In genomic region chr11:32618036-32618435, GRCm38 (mm10) we compare ENCODE assay signal across 20 mouse cellular contexts. TPM values are rescaled to one million over a fixed set of nuclear protein-coding genes. Genes with fewer than 3 reads are reported as not detected.
DNase-seq lines count a peak whose midpoint lies in the region; ATAC-seq lines count a peak whose summit lies in the region.
"Had no signal": no experiment of that assay in that cellular context is flagged by ENCODE, and none has a peak within 500 bp of the region (broad histone marks: within the 10 kb centered on the region; RNA-seq: fewer than 3 reads in every experiment).

No protein-coding gene starts in this region.

- H3K9ac ChIP-seq in heart, embryonic 15.5 days, result no peak overlapping the region
- no peak overlapping the region for H3K9ac ChIP-seq in hindbrain, embryonic 16.5 days (ENCODE audit: low read depth, low read length)
- H3K9ac ChIP-seq: forebrain, embryonic 13.5 days; hindbrain, embryonic 15.5 days; liver, embryonic 15.5 days; lung, embryonic 15.5 days; midbrain, embryonic 13.5 days had no signal

- H3K36me3 ChIP-seq in heart, embryonic 15.5 days, result no peaks in the 10 kb centered on the region
- peaks cover 6% of the 10 kb centered on the region; the same call in 1 of the 2 replicates for H3K36me3 ChIP-seq in hindbrain, embryonic 16.5 days (ENCODE audit: control insufficient read depth, insufficient read depth, low read length)
- H3K36me3 ChIP-seq: hindbrain, embryonic 15.5 days; lung, embryonic 15.5 days; midbrain, embryonic 13.5 days had no signal

- peak; percentile 30 for DNase-seq in adrenal gland, postnatal 14 days
- no peak for DNase-seq in adrenal gland, adult 8-10 months
- DNase-seq in heart, adult 18-20 months, result no peak
- DNase-seq in kidney, adult 9 months, result peak; percentile 63
- no peak for DNase-seq in kidney, postnatal 10 days
- DNase-seq in kidney, postnatal 36 days, result peak; percentile 75 to 79
- DNase-seq: cerebellum, adult 2 months; heart, adult 11 months; lung, postnatal 36 days had no signal

- H3K4me1 ChIP-seq in heart, embryonic 15.5 days (replicated peaks), result peaks cover 35% of the 10 kb centered on the region
- peaks cover 3% of the 10 kb centered on the region; the same call in 1 of the 2 replicates for H3K4me1 ChIP-seq in hindbrain, embryonic 16.5 days (ENCODE audit: control insufficient read depth, insufficient read depth, low read depth, low read length)

- H3K4me2 ChIP-seq in heart, embryonic 15.5 days, result no peak overlapping the region
- H3K4me2 ChIP-seq in hindbrain, embryonic 16.5 days (ENCODE audit: low read length), result no peak overlapping the region
- H3K4me2 ChIP-seq: forebrain, embryonic 13.5 days; hindbrain, embryonic 15.5 days; liver, embryonic 15.5 days; lung, embryonic 15.5 days; midbrain, embryonic 13.5 days had no signal

- H3K27ac ChIP-seq in heart, embryonic 15.5 days, result peak overlapping the region; percentile 95; the same call in 1 of the 2 replicates
- H3K27ac ChIP-seq in hindbrain, embryonic 16.5 days (ENCODE audit: low read depth, low read length), result no peak overlapping the region
- H3K27ac ChIP-seq: forebrain, embryonic 13.5 days; hindbrain, embryonic 15.5 days; liver, embryonic 15.5 days; lung, embryonic 15.5 days; midbrain, embryonic 13.5 days had no signal

- no peak for ATAC-seq in heart, embryonic 15.5 days (replicated peaks; ENCODE audit: insufficient number of reproducible peaks, insufficient read depth, low FRiP score, low read depth)
- ATAC-seq in hindbrain, embryonic 16.5 days, result no peak
- ATAC-seq: forebrain, embryonic 13.5 days; intestine, embryonic 16.5 days; midbrain, embryonic 13.5 days; Patski had no signal

- WGBS in heart, embryonic 15.5 days, result 70% methylated on average over 1 of the region's 1 CpGs
- 86% methylated on average over 1 of the region's 1 CpGs for WGBS in hindbrain, embryonic 16.5 days

- H3K27me3 ChIP-seq in heart, embryonic 15.5 days, result no peaks in the 10 kb centered on the region
- H3K27me3 ChIP-seq in hindbrain, embryonic 16.5 days (replicated peaks; ENCODE audit: control insufficient read depth, insufficient read depth, low read length), result no peaks in the 10 kb centered on the region; the same call in 1 of the 2 replicates
- H3K27me3 ChIP-seq: forebrain, embryonic 13.5 days; hindbrain, embryonic 15.5 days; liver, embryonic 15.5 days; lung, embryonic 15.5 days; megakaryocyte, embryonic 14.5 days; midbrain, embryonic 13.5 days; Patski had no signal

- no peak overlapping the region for H3K4me3 ChIP-seq in heart, embryonic 15.5 days
- no peak overlapping the region for H3K4me3 ChIP-seq in hindbrain, embryonic 16.5 days (ENCODE audit: low read length)
- H3K4me3 ChIP-seq: forebrain, embryonic 13.5 days; hindbrain, embryonic 15.5 days; liver, embryonic 15.5 days; lung, embryonic 15.5 days; megakaryocyte, embryonic 14.5 days; midbrain, embryonic 13.5 days had no signal

- no peaks in the 10 kb centered on the region for H3K9me3 ChIP-seq in heart, embryonic 15.5 days (replicated peaks)
- H3K9me3 ChIP-seq in hindbrain, embryonic 16.5 days (ENCODE audit: control insufficient read depth, low read length), result no peaks in the 10 kb centered on the region
- H3K9me3 ChIP-seq: forebrain, embryonic 13.5 days; G1E; hindbrain, embryonic 15.5 days; liver, embryonic 15.5 days; lung, embryonic 15.5 days; megakaryocyte, embryonic 14.5 days; midbrain, embryonic 13.5 days had no signal

RNA-seq across cellular contexts. Expression of gene Fbxw11, which starts 24.5 kb away (rescaled TPM):
- 85.5 and 86.2 TPM in 2 replicates for total RNA-seq in adrenal gland, postnatal 14 days (2021)
- total RNA-seq in adrenal gland, adult 8-10 months (2022), result 100 to 1,000 TPM; 117 to 132 (median 119) TPM
- 58.8 and 66.8 TPM in 2 replicates for polyA plus RNA-seq in heart, embryonic 15.5 days (2015; fragmentation: Nextera tagmentation; extraction: Ambion mirVana)
- 10 to 100 TPM; 47.4 to 52.1 TPM for total RNA-seq in heart, adult 18-20 months (2021)
- 106 and 121 TPM in 2 replicates for polyA plus RNA-seq in hindbrain, embryonic 16.5 days (2015; fragmentation: Nextera tagmentation; extraction: Ambion mirVana)

Comparison
In these comparisons a context has a peak if more than half of its experiments do, and no peak if none do; other contexts are left out.
1. DNase-seq: peak in adrenal gland, postnatal 14 days (single experiment), kidney, adult 9 months (single experiment) and kidney, postnatal 36 days (2 of 2); none in adrenal gland, adult 8-10 months (single experiment), heart, adult 18-20 months (0 of 2) and kidney, postnatal 10 days (single experiment).